Mouse (Mus musculus): ENCODE data around the gene 4933411K16Rik. TPM values are rescaled to one million over a fixed set of nuclear protein-coding genes. Genes with fewer than 3 reads are reported as not detected.

The 4933411K16Rik gene
- total RNA-seq (2021) = under 1 TPM in 1 of 2 experiments, not detected in 1; 0.32 TPM
- long read RNA-seq, experiment 1 = 0 reads
- long read RNA-seq, experiment 2 = 0 reads

GRCm38 (mm10) chr19:42051948-42052347, at the start of gene 4933411K16Rik:
Gene 4933411K16Rik, plus strand, starts transcription at chr19:42052248.
- intact Hi-C loops (cut with DNase I) = no loop called here

DNA sequence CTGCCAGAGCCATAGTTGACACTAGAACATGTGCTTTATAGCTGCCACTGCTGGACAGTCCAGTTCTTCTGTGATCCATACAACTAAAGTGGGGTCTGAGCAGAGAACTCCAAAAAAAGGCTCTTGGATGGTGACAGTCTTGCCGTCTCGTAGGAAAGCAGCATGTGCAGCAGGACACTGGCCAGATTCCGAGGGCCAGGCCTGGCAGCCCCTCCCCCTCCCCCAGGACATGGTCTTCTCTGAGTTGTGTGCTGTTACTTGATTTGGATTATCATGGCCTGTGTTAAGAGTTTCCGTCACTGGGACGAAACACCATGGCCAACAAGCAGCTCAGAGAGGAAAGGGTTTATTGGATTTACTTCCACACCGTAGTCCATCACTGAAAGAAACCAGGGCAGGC, 47.8 kb upstream of the 4933411K16Rik start:
- no peak for DNase-seq
- intact Hi-C loops (cut with DNase I) = no loop called here

More at GRCm38 (mm10) chr19:42051948-42052347, at the start of gene 4933411K16Rik:
- DNase-seq = no peak

GRCm38 (mm10) chr19:42005616-42006015, 46.4 kb upstream of the 4933411K16Rik start:
- DNase-seq = peak in 1 of 2 experiments; percentile 27
- intact Hi-C loops (cut with DNase I) = no loop called here

DNA sequence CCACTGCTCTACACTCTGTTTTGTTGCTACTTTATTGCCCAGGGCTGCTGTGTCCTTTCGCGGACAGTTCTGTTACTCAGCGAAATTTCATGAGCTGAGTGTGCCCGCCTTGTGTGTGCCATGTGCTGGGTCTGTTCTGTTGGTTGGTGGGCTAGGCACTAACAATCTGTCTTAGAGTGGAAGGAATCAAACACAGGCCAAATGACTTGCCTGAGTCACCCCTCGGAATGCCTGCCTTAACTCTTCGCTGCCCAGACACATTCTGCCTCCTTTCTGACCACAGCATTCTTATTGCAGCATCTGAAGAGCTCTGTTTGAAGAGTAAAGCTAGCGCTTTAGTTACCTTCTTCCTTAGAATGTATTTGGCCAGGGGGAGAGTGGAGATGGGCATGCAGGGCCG, 45.5 kb upstream of the 4933411K16Rik start:
- no peak for DNase-seq
- intact Hi-C loops (cut with DNase I) = no loop called here

- intact Hi-C loops (cut with DNase I) = no loop called here
- no peak for DNase-seq
Measured at GRCm38 (mm10) chr19:42008586-42008985, 43.5 kb upstream of the 4933411K16Rik start.

GRCm38 (mm10) chr19:42009067-42009466, 43.0 kb upstream of the 4933411K16Rik start:
- no peak for DNase-seq
- intact Hi-C loops (cut with DNase I) = no loop called here

DNA sequence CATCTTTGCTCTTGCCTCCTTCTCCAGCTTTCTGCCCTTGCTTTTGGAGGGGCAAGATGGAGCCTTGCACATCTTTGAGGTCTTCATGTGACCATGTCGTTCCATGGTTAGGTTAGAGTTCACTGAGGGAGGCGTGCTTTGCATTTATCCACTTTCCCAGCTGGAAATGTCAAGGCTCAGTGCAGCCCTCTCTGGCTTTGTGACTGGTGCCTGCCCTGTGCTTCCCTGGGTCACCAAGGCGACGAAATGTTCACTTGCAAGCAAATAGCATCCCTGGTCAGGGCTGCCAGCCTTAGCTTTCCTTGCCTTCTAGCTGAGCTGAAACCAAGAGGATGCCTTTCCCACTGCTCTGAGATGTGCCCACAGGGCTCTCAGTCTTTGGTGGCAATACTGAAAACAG, 41.6 kb upstream of the 4933411K16Rik start:
- no peak for DNase-seq
- intact Hi-C loops (cut with DNase I) = no loop called here

- intact Hi-C loops (cut with DNase I) = no loop called here
- no peak for DNase-seq
Measured at GRCm38 (mm10) chr19:42011123-42011522, 40.9 kb upstream of the 4933411K16Rik start.

- no peak for DNase-seq
- intact Hi-C loops (cut with DNase I) = no loop called here
Measured at GRCm38 (mm10) chr19:42014231-42014825, 37.7 kb upstream of the 4933411K16Rik start.

- DNase-seq = no peak
- intact Hi-C loops (cut with DNase I) = no loop called here
Measured at GRCm38 (mm10) chr19:42015001-42015400, 37.0 kb upstream of the 4933411K16Rik start.

- intact Hi-C loops (cut with DNase I) = no loop called here
- DNase-seq = no peak
Measured at GRCm38 (mm10) chr19:42016251-42016650, 35.8 kb upstream of the 4933411K16Rik start.

DNA sequence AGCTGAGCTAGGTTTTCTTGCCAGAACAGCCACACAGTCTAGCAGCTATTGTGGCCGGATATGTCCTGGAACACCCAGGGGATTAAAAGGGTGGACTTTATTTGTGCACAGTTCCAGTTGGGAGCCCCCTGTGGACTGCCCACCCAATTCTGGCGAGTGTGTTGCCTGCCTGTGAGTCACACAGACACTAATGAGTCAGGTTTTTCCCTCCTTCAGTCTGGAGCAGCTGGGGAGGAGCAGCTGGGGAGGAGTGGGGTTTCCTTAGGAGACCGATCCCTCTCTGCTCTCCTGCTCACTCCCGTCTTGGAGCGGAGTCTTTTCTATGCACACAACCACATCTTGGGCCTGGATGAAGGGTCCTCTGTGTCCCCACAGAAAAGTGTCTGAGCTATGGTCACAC, 35.2 kb upstream of the 4933411K16Rik start:
- intact Hi-C loops (cut with DNase I) = no loop called here
- peak; percentile 52 to 56 for DNase-seq

DNA sequence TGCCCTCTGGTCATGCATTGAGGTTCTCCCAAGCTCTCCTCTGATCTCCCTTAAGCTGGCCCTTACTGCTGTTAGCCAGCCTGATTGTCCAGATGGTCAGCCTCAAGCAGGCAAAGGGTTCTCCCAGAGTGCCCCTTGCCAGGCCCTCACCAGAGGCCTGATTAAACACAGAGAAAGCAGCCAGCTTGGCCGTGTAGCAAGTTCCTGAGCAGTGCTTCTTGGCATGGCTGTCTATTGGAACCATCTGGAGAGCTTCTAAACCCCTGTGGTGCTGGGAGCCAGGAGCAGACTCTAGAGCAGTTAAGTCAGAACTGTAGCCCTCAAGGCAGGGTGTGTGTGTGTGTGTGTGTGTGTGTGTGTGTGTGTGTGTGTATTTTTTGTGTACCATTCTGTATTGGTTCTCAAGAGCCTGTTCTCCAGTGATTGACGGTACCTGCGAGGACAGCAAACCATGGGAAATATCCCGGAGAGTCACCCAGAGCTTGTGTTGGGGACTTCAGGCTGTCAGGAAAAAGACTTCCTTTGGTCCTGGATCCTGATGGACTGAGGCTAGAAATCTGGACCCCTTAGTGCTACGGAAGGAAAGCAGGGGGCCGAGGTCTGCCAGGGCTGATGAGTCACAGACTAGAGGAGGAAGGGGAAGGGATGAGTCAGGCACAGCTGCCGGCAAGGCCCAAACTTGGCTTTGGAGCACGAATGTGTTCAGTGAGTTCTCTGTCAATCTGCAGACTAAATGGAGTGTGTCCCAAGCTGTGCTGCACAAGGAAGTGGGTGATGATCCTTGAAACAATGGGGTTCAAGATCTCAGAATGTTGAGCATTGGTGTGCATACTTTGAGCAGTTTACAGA, 34.4 kb upstream of the 4933411K16Rik start:
- peak; percentile 75 to 76 for DNase-seq
- intact Hi-C loops (cut with DNase I) = no loop called here

GRCm38 (mm10) chr19:42019011-42019522, 33.0 kb upstream of the 4933411K16Rik start:
- intact Hi-C loops (cut with DNase I) = no loop called here
- no peak for DNase-seq

GRCm38 (mm10) chr19:42021681-42022541, 30.1 kb upstream of the 4933411K16Rik start:
- peak in 1 of 2 experiments; percentile 47 for DNase-seq
- intact Hi-C loops (cut with DNase I) = loop anchor here (5.0 kb wide), 1 partner anchor 110 kb away; the partner anchor contains the start of gene Pgam1

DNA sequence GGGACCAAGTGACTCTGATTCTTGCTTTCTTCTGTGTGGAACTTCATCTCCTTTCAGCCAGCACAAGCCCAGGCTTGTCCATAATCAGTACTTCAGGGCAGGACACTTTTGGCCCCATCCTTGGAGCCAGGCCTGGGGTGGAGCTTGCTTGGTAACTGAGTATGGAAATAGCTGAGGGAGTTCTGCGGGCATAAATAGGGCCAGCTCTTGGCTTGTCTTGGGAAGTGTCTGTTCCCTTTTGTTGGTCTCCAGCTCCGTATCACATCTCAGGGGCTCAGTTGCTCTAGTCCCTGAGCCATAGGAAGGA, 29.6 kb upstream of the 4933411K16Rik start:
- intact Hi-C loops (cut with DNase I) = loop anchor here (5.0 kb wide), 1 partner anchor 110 kb away; the partner anchor contains the start of gene Pgam1
- DNase-seq = no peak

DNA sequence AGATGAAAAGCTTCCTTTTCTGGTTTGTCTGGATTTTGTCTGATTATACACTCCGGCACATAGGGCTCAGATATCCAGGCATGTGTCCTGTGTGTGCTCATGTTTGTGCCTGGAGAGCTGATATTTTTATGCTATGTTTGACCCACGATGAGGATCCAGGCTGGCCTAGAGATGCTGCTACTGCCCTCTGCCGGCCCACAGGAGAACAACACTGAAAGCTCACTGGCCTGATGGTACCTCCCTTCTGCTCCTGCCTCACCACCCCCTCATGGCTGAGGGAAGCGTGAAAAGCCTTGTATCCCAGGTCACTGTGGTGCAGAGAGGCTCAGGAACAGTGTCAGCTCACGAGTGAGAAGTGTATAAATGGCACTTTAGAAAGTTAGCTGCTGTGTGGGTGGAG, 25.9 kb upstream of the 4933411K16Rik start:
- intact Hi-C loops (cut with DNase I) = loop anchor here (2.0 kb wide), 1 partner anchor 127 kb away; no protein-coding TSS in a partner anchor
- DNase-seq = peak; percentile 86 to 89

- no peak for DNase-seq
- intact Hi-C loops (cut with DNase I) = no loop called here
Measured at GRCm38 (mm10) chr19:42031112-42031511, 20.9 kb upstream of the 4933411K16Rik start.

- no peak for DNase-seq
- intact Hi-C loops (cut with DNase I) = loop anchor here (2.0 kb wide), 1 partner anchor 35 kb away; no protein-coding TSS in a partner anchor
Measured at GRCm38 (mm10) chr19:42033611-42034010, 18.4 kb upstream of the 4933411K16Rik start.

DNA sequence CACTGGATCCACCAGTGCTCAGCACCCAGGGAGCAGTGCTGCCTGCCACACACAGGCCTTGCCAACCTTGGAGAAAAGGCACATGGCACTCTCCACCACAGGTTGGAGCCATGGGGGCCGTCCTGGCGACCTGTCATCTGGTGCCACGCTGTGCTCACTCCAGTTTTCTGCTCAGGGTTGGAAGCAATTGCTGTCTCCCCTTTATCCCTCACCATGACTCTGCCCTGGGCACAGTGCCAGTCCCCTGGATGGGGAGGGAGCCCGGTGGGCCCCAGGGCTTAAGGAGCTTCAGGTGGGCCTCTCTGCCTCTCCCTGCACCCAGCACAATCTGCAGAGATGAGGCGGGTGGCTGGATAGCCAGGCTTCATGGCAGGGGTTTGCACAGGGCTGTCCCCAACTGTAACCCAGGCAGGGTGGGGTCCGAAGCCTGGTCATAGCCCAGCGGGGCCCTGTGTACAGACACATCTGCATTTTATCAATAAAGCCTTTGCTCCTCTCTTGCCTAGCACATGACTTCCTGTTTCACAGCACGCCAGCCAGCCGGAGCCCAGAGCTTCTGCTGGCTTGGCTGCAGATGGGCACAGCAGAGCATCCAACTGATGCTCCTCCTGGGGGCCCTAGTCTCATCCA, 17.8 kb upstream of the 4933411K16Rik start:
- no peak for DNase-seq

More for the DNA sequence above, 17.8 kb upstream of the 4933411K16Rik start:
- intact Hi-C loops (cut with DNase I) = loop anchor here (2.0 kb wide), 1 partner anchor 35 kb away; no protein-coding TSS in a partner anchor

All from heart, postnatal 14 days (tissue).